13 mouse cellular contexts compared by ENCODE assay signal in genomic region chr8:61316012-61316767, GRCm38 (mm10).
DNase-seq lines count a peak whose midpoint lies in the region; ATAC-seq and TF ChIP-seq lines count a peak whose summit lies in the region.
"Had no signal": no experiment of that assay in that cellular context is flagged by ENCODE, and none has a peak within 500 bp of the region (broad histone marks: within the 10 kb centered on the region; RNA-seq: fewer than 3 reads in every experiment).

No protein-coding gene starts in this region.

- dilution Hi-C loops in CH12.LX (cut with MboI; ENCODE audit: extremely low pct_ligation_motif_present, extremely low pct_unique_long_range_greater_than_20kb, low sequenced_read_pairs) = no loop called here

- peaks cover 5% of the 10 kb centered on the region; the same call in 1 of the 2 replicates for H3K9me3 ChIP-seq in heart, embryonic 12.5 days (replicated peaks)
- no peaks in the 10 kb centered on the region; the same call in 1 of the 2 replicates for H3K9me3 ChIP-seq in kidney, embryonic 16.5 days (ENCODE audit: low read length)
- peaks cover 3% of the 10 kb centered on the region for H3K9me3 ChIP-seq in CH12.LX (replicated peaks; ENCODE audit: low read length)

- no peak overlapping the region for H3K9ac ChIP-seq in heart, adult 2 months (ENCODE audit: low read depth, low read length)
- H3K9ac ChIP-seq in heart, embryonic 12.5 days = no peak overlapping the region
- H3K9ac ChIP-seq in kidney, embryonic 16.5 days (replicated peaks; ENCODE audit: low read length) = no peak overlapping the region
- no peak overlapping the region for H3K9ac ChIP-seq in CH12.LX (ENCODE audit: insufficient read depth, low read depth)

- TF ChIP-seq CTCF in heart, adult 2 months (IDR thresholded peaks at IDR 0.05) = no peak
- TF ChIP-seq CTCF in CH12.LX (conservative IDR thresholded peaks at IDR 0.05 in 1 of 2, IDR thresholded peaks at IDR 0.05 in 1 of 2; ENCODE audit: low read depth in 2 of 2, low read length in 2 of 2) = no peak
- no peak for TF ChIP-seq CTCF in cortical plate, adult 2 months (IDR thresholded peaks at IDR 0.05; ENCODE audit: extremely low read depth, insufficient read depth, low read length)

- H3K36me3 ChIP-seq in heart, adult 2 months (ENCODE audit: control insufficient read depth, insufficient read depth, low read length) = no peaks in the 10 kb centered on the region
- H3K36me3 ChIP-seq in heart, embryonic 12.5 days = peaks cover 3% of the 10 kb centered on the region; the same call in 1 of the 2 replicates
- peaks cover 4% of the 10 kb centered on the region; the same call in 1 of the 2 replicates for H3K36me3 ChIP-seq in kidney, embryonic 16.5 days (ENCODE audit: insufficient read depth, low read length)
- peaks cover 0 to 22% of the 10 kb centered on the region in 2 experiments for H3K36me3 ChIP-seq in CH12.LX (replicated peaks in 1 of 2; ENCODE audit: control insufficient read depth in 1 of 2, insufficient read depth in 1 of 2, low read length in 1 of 2)

- 30% methylated on average over 10 of the region's 10 CpGs for WGBS in heart, adult 2 months
- 64% methylated on average over 10 of the region's 10 CpGs for WGBS in heart, embryonic 12.5 days
- 18% methylated on average over 10 of the region's 10 CpGs for WGBS in kidney, embryonic 16.5 days

- DNase-seq in heart, adult 2 months = no peak
- DNase-seq in kidney, adult 11 months = no peak
- peak; percentile 48 for DNase-seq in CH12.LX (ENCODE audit: extremely low read depth)
- no peak for DNase-seq in frontal cortex, postnatal 10 days (ENCODE audit: low spot score in 2 of 2)
- DNase-seq in frontal cortex, adult 2 months (ENCODE audit: extremely low spot score in 1 of 2, low spot score in 1 of 2) = no peak
- DNase-seq: adrenal gland, postnatal 10 days; cerebellum, adult 11 months; kidney, adult 18-20 months; spleen, adult 18-20 months had no signal

- no peak overlapping the region for H3K4me2 ChIP-seq in heart, embryonic 12.5 days
- H3K4me2 ChIP-seq in kidney, embryonic 16.5 days (replicated peaks; ENCODE audit: low read depth, low read length) = no peak overlapping the region; the same call in 1 of the 2 replicates
- H3K4me2 ChIP-seq in CH12.LX (ENCODE audit: insufficient read depth, low read depth, poor library complexity, severe bottlenecking) = no peak overlapping the region; the same call in 1 of the 2 replicates
- H3K4me2 ChIP-seq: liver, embryonic 11.5 days had no signal

- no peak for TF ChIP-seq RAD21 in CH12.LX (IDR thresholded peaks at IDR 0.05; ENCODE audit: low read depth, low read length)

- no peaks in the 10 kb centered on the region for H3K27me3 ChIP-seq in heart, adult 2 months (ENCODE audit: control insufficient read depth, insufficient read depth, low read length)
- H3K27me3 ChIP-seq in heart, embryonic 12.5 days (replicated peaks) = no peaks in the 10 kb centered on the region
- H3K27me3 ChIP-seq in kidney, embryonic 16.5 days (ENCODE audit: insufficient read depth, low read length) = no peaks in the 10 kb centered on the region
- no peaks in the 10 kb centered on the region for H3K27me3 ChIP-seq in CH12.LX (replicated peaks)

- TF ChIP-seq POLR2A in heart, adult 2 months (IDR thresholded peaks at IDR 0.05; ENCODE audit: insufficient read depth, low read depth, low read length) = no peak
- TF ChIP-seq POLR2A in CH12.LX (IDR thresholded peaks at IDR 0.05; ENCODE audit: low read depth, low read length) = no peak
- TF ChIP-seq POLR2A in cortical plate, adult 2 months (IDR thresholded peaks at IDR 0.05; ENCODE audit: extremely low read depth, insufficient read depth, low read length) = no peak

- in situ Hi-C loops in CH12.LX (cut with MboI; ENCODE audit: low pct_ligation_motif_present, low pct_unique_long_range_greater_than_20kb, low sequenced_read_pairs) = no loop called here

- no peaks in the 10 kb centered on the region for H3K79me2 ChIP-seq in heart, adult 2 months (replicated peaks; ENCODE audit: control insufficient read depth, insufficient read depth, low read length)
- peaks cover 5% of the 10 kb centered on the region; the same call in 1 of the 2 replicates for H3K79me2 ChIP-seq in CH12.LX (replicated peaks; ENCODE audit: control insufficient read depth, extremely low read depth, insufficient read depth, poor library complexity, severe bottlenecking)

- intact Hi-C loops in heart, adult 2 months (cut with DNase I) = no loop called here

- peak overlapping the region; percentile 86 for H3K27ac ChIP-seq in heart, adult 2 months
- H3K27ac ChIP-seq in heart, embryonic 12.5 days (ENCODE audit: poor library complexity, severe bottlenecking) = no peak overlapping the region
- H3K27ac ChIP-seq in kidney, embryonic 16.5 days (ENCODE audit: low read length) = peak overlapping the region; percentile 86
- no peak overlapping the region for H3K27ac ChIP-seq in CH12.LX (ENCODE audit: insufficient read depth, low read depth)
- 0 out of 2 replicates have a peak overlapping the region, but pooled peaks have one; percentile 48 for H3K27ac ChIP-seq in cortical plate, adult 2 months (ENCODE audit: insufficient read depth, low read length)

- H3K4me1 ChIP-seq in heart, adult 2 months (ENCODE audit: control insufficient read depth, insufficient read depth, low read length) = peaks cover 11% of the 10 kb centered on the region
- H3K4me1 ChIP-seq in heart, embryonic 12.5 days (replicated peaks) = peaks cover 20% of the 10 kb centered on the region; the same call in 1 of the 2 replicates
- H3K4me1 ChIP-seq in kidney, embryonic 16.5 days (ENCODE audit: insufficient read depth, low read length) = peaks cover 36% of the 10 kb centered on the region
- peaks cover 6 to 41% of the 10 kb centered on the region in 2 experiments for H3K4me1 ChIP-seq in CH12.LX (ENCODE audit: control insufficient read depth in 1 of 2, insufficient read depth in 2 of 2)
- H3K4me1 ChIP-seq in cortical plate, adult 2 months (ENCODE audit: control insufficient read depth, insufficient read depth, low read length) = peaks cover 2% of the 10 kb centered on the region

- ATAC-seq in heart, embryonic 12.5 days (ENCODE audit: insufficient number of reproducible peaks, low FRiP score) = no peak
- peak; percentile 44; the same call in 1 of the 2 replicates for ATAC-seq in kidney, embryonic 16.5 days (ENCODE audit: low FRiP score, low TSS enrichment)

- no peak for TF ChIP-seq EP300 in heart, adult 2 months (IDR thresholded peaks at IDR 0.05; ENCODE audit: insufficient read depth, low read depth, low read length)
- TF ChIP-seq EP300 in CH12.LX (IDR thresholded peaks at IDR 0.05; ENCODE audit: low read length) = peak; percentile 48

- peak overlapping the region; percentile 6; the same call in 1 of the 2 replicates for H3K4me3 ChIP-seq in heart, adult 2 months
- no peak overlapping the region for H3K4me3 ChIP-seq in heart, embryonic 12.5 days
- H3K4me3 ChIP-seq in kidney, embryonic 16.5 days (ENCODE audit: low read length) = no peak overlapping the region
- no peak overlapping the region for H3K4me3 ChIP-seq in CH12.LX (replicated peaks in 1 of 3; ENCODE audit: low read depth in 2 of 3, low read length in 2 of 3, poor library complexity in 1 of 3)
- H3K4me3 ChIP-seq in cortical plate, adult 2 months (ENCODE audit: insufficient read depth, low read length) = no peak overlapping the region

TF ChIP-seq in CH12.LX, 34 proteins besides CTCF, POLR2A, EP300 and RAD21:
- TF ChIP-seq PAX5 (IDR thresholded peaks at IDR 0.05; ENCODE audit: low read length) (no peak), ZKSCAN1 (IDR thresholded peaks at IDR 0.05; ENCODE audit: borderline replicate concordance, low read depth, low read length) (no peak), TBP (conservative IDR thresholded peaks at IDR 0.05; ENCODE audit: low read depth, low read length) (no peak), ETS1 (conservative IDR thresholded peaks at IDR 0.05; ENCODE audit: low read depth, low read length) (peak; percentile 65), IRF4 (IDR thresholded peaks at IDR 0.05; ENCODE audit: low read depth, low read length) (peak; percentile 28; the same call in 1 of the 2 replicates), MEF2A (IDR thresholded peaks at IDR 0.05; ENCODE audit: borderline replicate concordance, low read depth, low read length) (peak; percentile 29; the same call in 1 of the 2 replicates), MAZ (IDR thresholded peaks at IDR 0.05; ENCODE audit: low read depth, low read length) (0 out of 2 replicates have a peak, but pooled peaks have one; percentile 37), TCF12 (IDR thresholded peaks at IDR 0.05; ENCODE audit: low read depth, low read length) (0 out of 2 replicates have a peak, but pooled peaks have one; percentile 15), ZNF384 (IDR thresholded peaks at IDR 0.05; ENCODE audit: low read depth, low read length) (peak; percentile 85), BHLHE40 (IDR thresholded peaks at IDR 0.05; ENCODE audit: low read depth, low read length) (0 out of 2 replicates have a peak, but pooled peaks have one; percentile 23), MAFK (IDR thresholded peaks at IDR 0.05; ENCODE audit: insufficient replicate concordance, low read length) (0 out of 2 replicates have a peak, but pooled peaks have one; percentile 7)

Comparison
In these comparisons a context has a peak if more than half of its experiments do, and no peak if none do; other contexts are left out.
1. H3K27ac ChIP-seq: peak in heart, adult 2 months (single experiment), kidney, embryonic 16.5 days (single experiment) and cortical plate, adult 2 months (single experiment); none in heart, embryonic 12.5 days (single experiment) and CH12.LX (single experiment).